Mouse (Mus musculus): ENCODE measurements around the gene Usp7.

Usp7 gene

GRCm38 (mm10) chr16:8656256-8656655, 135.9 kb downstream of the Usp7 start:
- no peak for ATAC-seq (ENCODE audit: insufficient number of reproducible peaks, low FRiP score, low TSS enrichment)

GRCm38 (mm10) chr16:8655599-8655998, 136.5 kb downstream of the Usp7 start:
- ATAC-seq (ENCODE audit: insufficient number of reproducible peaks, low FRiP score, low TSS enrichment) = no peak

GRCm38 (mm10) chr16:8655108-8655507, 137.0 kb downstream of the Usp7 start:
- ATAC-seq (ENCODE audit: insufficient number of reproducible peaks, low FRiP score, low TSS enrichment) = no peak

- no peak for ATAC-seq (ENCODE audit: insufficient number of reproducible peaks, low FRiP score, low TSS enrichment)
Observed at GRCm38 (mm10) chr16:8650007-8650406, 142.1 kb downstream of the Usp7 start.

GRCm38 (mm10) chr16:8645546-8645945, 146.6 kb downstream of the Usp7 start:
- no peak for ATAC-seq (ENCODE audit: insufficient number of reproducible peaks, low FRiP score, low TSS enrichment)

GRCm38 (mm10) chr16:8643855-8644254, 148.3 kb downstream of the Usp7 start:
- peak; percentile 56; the same call in 1 of the 2 replicates for ATAC-seq (ENCODE audit: insufficient number of reproducible peaks, low FRiP score, low TSS enrichment)

Data from cerebellum, adult (tissue).